Mouse (Mus musculus): ENCODE data around the gene Ak1. TPM values are rescaled to one million over a fixed set of nuclear protein-coding genes. Genes with fewer than 3 reads are reported as not detected.

The Ak1 gene
- polyA plus RNA-seq, 1 experiment, result 0.63 TPM

GRCm38 (mm10) chr2:32631046-32631445 is 9.5 kb downstream of the Ak1 start:
- TF ChIP-seq GATA1 (IDR thresholded peaks at IDR 0.05; ENCODE audit: low read length), result no peak

DNA sequence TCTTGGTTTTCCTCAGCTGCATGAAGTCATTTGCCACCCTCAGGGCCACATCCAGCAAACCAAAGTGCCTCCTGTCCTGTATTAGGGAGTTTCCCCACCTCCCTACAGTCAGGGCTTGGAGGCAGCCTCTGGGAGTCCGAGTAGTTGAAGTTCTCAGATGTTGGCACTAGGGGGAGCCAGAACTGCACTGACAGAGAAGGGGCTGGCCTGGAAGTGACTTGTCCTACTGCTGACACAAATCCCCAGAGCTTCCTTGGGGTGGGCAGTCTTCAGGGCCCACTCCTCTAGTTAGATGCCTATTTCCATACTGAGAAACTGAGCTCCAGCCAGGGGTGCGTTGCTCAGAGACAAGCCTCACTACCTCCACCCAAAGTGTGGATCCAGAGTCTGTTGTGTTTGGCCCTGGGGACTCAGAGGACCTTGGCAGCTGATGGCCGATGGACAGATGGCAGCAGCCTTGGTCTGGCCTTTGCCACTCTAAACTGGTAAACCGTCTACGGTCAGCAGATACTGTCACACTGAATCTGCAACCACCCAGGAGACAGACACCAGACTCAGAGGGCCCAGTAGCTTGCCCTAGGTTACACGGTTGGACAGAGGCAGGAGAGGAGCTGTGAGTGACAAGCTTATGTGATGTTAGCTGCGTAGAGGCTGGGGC is 10.3 kb downstream of the Ak1 start:
- TF ChIP-seq GATA1 (IDR thresholded peaks at IDR 0.05; ENCODE audit: low read length), result no peak

GRCm38 (mm10) chr2:32633660-32634059 is 12.1 kb downstream of the Ak1 start:
- TF ChIP-seq GATA1 (IDR thresholded peaks at IDR 0.05; ENCODE audit: low read length), result no peak

DNA sequence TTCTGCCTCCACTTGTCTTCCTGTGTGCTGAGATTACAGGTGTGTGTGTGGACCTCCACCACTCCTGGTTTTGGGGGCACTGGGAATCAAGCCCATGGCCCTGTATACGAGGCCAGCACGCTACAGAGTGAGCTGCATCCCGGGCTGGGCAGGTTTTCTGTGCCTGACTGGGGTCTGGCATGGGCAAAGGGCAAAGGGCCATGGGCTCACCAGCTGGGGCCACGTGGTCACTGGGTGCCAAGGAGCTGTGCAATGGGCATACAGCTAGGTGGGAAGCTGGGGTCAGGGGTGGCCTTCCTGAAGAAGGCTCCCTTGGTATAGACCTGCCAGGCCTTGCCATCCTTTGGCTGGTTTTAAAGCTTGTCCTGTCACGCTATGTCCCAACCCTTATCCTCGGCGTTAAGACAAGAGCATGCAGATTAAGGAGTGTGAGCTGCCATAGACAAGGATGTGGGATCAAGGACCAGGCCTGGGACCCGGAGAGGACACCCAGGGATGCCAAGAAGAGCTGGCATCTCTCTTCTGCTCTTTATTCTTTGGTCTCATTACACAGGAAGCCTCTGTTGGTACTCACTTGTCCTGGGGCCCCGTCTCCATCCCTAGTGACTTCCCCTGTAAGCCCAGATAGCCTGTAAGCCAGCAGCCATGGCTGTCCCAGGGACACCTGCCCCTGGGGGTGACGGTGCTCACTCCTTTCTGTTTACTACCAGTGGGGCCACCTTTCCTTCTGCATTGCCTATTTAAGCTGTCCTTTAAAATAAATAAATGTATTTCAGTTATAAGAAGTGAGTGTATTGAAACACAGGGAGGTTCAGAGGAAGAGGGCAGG is 12.9 kb downstream of the Ak1 start:
- no peak for TF ChIP-seq GATA1 (IDR thresholded peaks at IDR 0.05; ENCODE audit: low read length)

- TF ChIP-seq GATA1 (IDR thresholded peaks at IDR 0.05; ENCODE audit: low read length), result no peak
Observed at GRCm38 (mm10) chr2:32636617-32637016, 15.1 kb downstream of the Ak1 start.

- TF ChIP-seq GATA1 (IDR thresholded peaks at IDR 0.05; ENCODE audit: low read length), result no peak
Observed at GRCm38 (mm10) chr2:32637778-32638281, 16.3 kb downstream of the Ak1 start.

GRCm38 (mm10) chr2:32639632-32640031 is 18.1 kb downstream of the Ak1 start:
- TF ChIP-seq GATA1 (IDR thresholded peaks at IDR 0.05; ENCODE audit: low read length), result no peak

- TF ChIP-seq GATA1 (IDR thresholded peaks at IDR 0.05; ENCODE audit: low read length), result no peak
Observed at GRCm38 (mm10) chr2:32640550-32641051, 19.0 kb downstream of the Ak1 start.

DNA sequence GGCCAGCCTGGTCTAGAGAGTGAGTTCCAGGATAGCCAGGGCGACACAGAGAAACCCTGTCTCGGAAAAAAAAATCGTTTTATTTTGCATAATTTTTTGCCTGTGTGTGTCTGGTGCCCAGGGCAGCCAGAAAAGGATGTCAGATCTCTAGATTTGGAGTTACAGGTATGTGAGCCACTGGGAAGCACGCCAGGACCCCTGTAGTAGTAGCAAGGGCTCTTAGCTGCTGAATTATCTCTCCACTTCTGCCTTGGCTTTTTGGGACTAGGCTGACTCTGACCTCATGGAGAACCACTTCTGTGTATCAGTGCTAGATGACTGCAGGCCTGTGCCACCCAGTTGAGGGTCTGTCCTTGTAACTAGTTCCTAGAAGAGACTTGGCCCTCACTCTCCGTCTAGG is 20.3 kb downstream of the Ak1 start:
- no peak for TF ChIP-seq GATA1 (IDR thresholded peaks at IDR 0.05; ENCODE audit: low read length)

GRCm38 (mm10) chr2:32642813-32643212 is 21.3 kb downstream of the Ak1 start:
- TF ChIP-seq GATA1 (IDR thresholded peaks at IDR 0.05; ENCODE audit: low read length), result no peak

GRCm38 (mm10) chr2:32644083-32644482 is 22.5 kb downstream of the Ak1 start:
- TF ChIP-seq GATA1 (IDR thresholded peaks at IDR 0.05; ENCODE audit: low read length), result no peak

GRCm38 (mm10) chr2:32644799-32645475 is 23.4 kb downstream of the Ak1 start:
- no peak for TF ChIP-seq GATA1 (IDR thresholded peaks at IDR 0.05; ENCODE audit: low read length)

- TF ChIP-seq GATA1 (IDR thresholded peaks at IDR 0.05; ENCODE audit: low read length), result no peak
Observed at GRCm38 (mm10) chr2:32645647-32646046, 24.1 kb downstream of the Ak1 start.

GRCm38 (mm10) chr2:32646379-32647056 is 25.0 kb downstream of the Ak1 start, which contains the start of gene Eng:
Gene Eng, plus strand, starts transcription at chr2:32646595.
- TF ChIP-seq GATA1 (IDR thresholded peaks at IDR 0.05; ENCODE audit: low read length), result no peak

DNA sequence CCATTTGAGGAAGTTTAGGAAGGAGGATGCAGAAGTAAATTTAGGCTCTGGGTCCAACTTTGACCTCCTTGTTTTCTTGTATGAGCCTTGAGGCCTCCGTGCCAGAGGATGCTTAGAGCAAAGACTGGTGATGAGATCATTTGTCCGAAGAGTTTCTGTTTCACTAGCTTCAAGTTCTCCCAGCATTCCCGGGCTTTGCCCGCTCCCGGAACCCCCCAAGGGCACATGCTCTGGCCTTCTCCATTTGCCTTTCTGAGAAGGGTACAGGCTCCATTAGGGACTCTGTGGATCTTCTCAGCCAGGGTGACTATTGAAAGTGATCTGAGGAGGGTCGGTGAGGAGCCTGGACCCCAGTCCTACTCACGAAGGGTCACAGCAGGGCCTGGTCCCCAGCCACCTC is 25.8 kb downstream of the Ak1 start:
- TF ChIP-seq GATA1 (IDR thresholded peaks at IDR 0.05; ENCODE audit: low read length), result no peak
